Mouse (Mus musculus) lung, postnatal 0 days (tissue): Measurements from ENCODE around the gene Taok3. TPM values are rescaled to one million over a fixed set of nuclear protein-coding genes. Genes with fewer than 3 reads are reported as not detected.

ENCODE experiments used
- ATAC-seq: fragments of 200-750 bp; cut with Nextera tagmentation; 2 replicates; pipeline ENCODE4 v1.8.0; 2017; ENCODE audit warnings: moderate library complexity
- DNase-seq: peaks from one replicate; pipeline ENCODE4 v3.0.0-alpha.2; 2016; ENCODE audit warnings: low spot score
- H3K27ac ChIP-seq: fragments of 300-500 bp; sonication (generic); 2 replicates; pipeline ENCODE4 v1.5.1; 2014; ENCODE audit warnings: antibody characterized with exemption, mild to moderate bottlenecking, low read length, mixed read lengths
- H3K27me3 ChIP-seq: fragments of 300-500 bp; sonication (generic); replicated peaks from 2 replicates; pipeline ENCODE4 v1.6.1; 2014; ENCODE audit warnings: low read length, mixed read lengths; ENCODE audit not compliant: insufficient read depth
- H3K36me3 ChIP-seq: fragments of 300-500 bp; sonication (generic); 2 replicates; pipeline ENCODE4 v1.6.1; 2014; ENCODE audit warnings: low read length, mixed read lengths; ENCODE audit not compliant: insufficient read depth
- H3K4me1 ChIP-seq: fragments of 300-500 bp; sonication (generic); 2 replicates; pipeline ENCODE4 v1.6.1; 2014; ENCODE audit warnings: antibody characterized with exemption, low read depth, low read length, mixed read lengths; ENCODE audit not compliant: insufficient read depth
- H3K4me2 ChIP-seq: fragments of 300-500 bp; sonication (generic); replicated peaks from 2 replicates; pipeline ENCODE4 v1.6.1; 2014; ENCODE audit warnings: low read depth, mild to moderate bottlenecking, low read length, moderate library complexity, mixed read lengths
- H3K4me3 ChIP-seq: fragments of 300-500 bp; sonication (generic); 2 replicates; pipeline ENCODE4 v1.5.1; 2014; ENCODE audit warnings: low read depth, low read length
- H3K9ac ChIP-seq: fragments of 300-500 bp; sonication (generic); replicated peaks from 2 replicates; pipeline ENCODE4 v1.6.1; 2014; ENCODE audit warnings: low read depth, mild to moderate bottlenecking
- H3K9me3 ChIP-seq: fragments of 300-500 bp; sonication (generic); 2 replicates; pipeline ENCODE4 v1.6.1; 2016; ENCODE audit warnings: low read length, mixed read lengths
- CTCF ChIP-seq: IDR thresholded peaks from 2 replicates; pipeline ENCODE4 v1.5.1; 2016; ENCODE audit warnings: antibody characterized with exemption, mild to moderate bottlenecking
- EP300 ChIP-seq: IDR thresholded peaks from 2 replicates; pipeline ENCODE4 v1.6.1; 2016; ENCODE audit warnings: antibody characterized with exemption, mild to moderate bottlenecking, control low read depth
- WGBS: fragments of 180-500 bp; shearing (Covaris S2); extraction: QIAGEN DNeasy Blood & Tissue Kit; methylation state at CpG from one replicate; pipeline ENCODE4 v1.1.7; 2014; 5-methylcytosine and 5-hydroxymethylcytosine counted together
- polyA plus RNA-seq: library from polyadenylated mRNA; unstranded; fragments of >200 nt; fragmentation: Nextera tagmentation; extraction: Ambion mirVana; gene quantifications from 2 replicates; pipeline ENCODE4 v1.2.1, GENCODE M21; 2015

Taok3 gene
- polyA plus RNA-seq, 1 experiment from 2014 or later: 55.5 TPM

GRCm38 (mm10) chr5:117245170-117245569 is 125.2 kb downstream of the Taok3 start:
- Histone ChIP-seq H3K36me3 (no peaks in the 10 kb centered on the region), H3K27ac (no peak overlapping the region), H3K27me3 (no peaks in the 10 kb centered on the region), H3K4me2 (no peak overlapping the region), H3K9me3 (no peaks in the 10 kb centered on the region), H3K9ac (no peak overlapping the region), H3K4me1 (no peaks in the 10 kb centered on the region), H3K4me3 (no peak overlapping the region)
- ATAC-seq: no peak
- WGBS: 91% methylated on average over 8 of the region's 8 CpGs
- DNase-seq: no peak
- TF ChIP-seq EP300: no peak

GRCm38 (mm10) chr5:117248351-117248750 is 128.4 kb downstream of the Taok3 start:
- Histone ChIP-seq H3K9me3 (no peaks in the 10 kb centered on the region), H3K27ac (no peak overlapping the region), H3K4me2 (no peak overlapping the region), H3K4me1 (no peaks in the 10 kb centered on the region), H3K27me3 (no peaks in the 10 kb centered on the region), H3K9ac (no peak overlapping the region), H3K4me3 (no peak overlapping the region), H3K36me3 (peaks cover 13% of the 10 kb centered on the region; the same call in 1 of the 2 replicates)
- TF ChIP-seq EP300 (no peak), CTCF (no peak)
- ATAC-seq: no peak
- no peak for DNase-seq
- 33% methylated on average over 10 of the region's 10 CpGs for WGBS

- no peak overlapping the region for H3K9ac ChIP-seq
- H3K36me3 ChIP-seq: peaks cover 26% of the 10 kb centered on the region; the same call in 1 of the 2 replicates
- H3K4me2 ChIP-seq: no peak overlapping the region
- DNase-seq: no peak
- H3K27me3 ChIP-seq: no peaks in the 10 kb centered on the region
- WGBS: 42% methylated on average over 17 of the region's 24 CpGs
- no peak for TF ChIP-seq CTCF
- ATAC-seq: no peak
- no peak overlapping the region for H3K4me3 ChIP-seq
- no peaks in the 10 kb centered on the region for H3K9me3 ChIP-seq
- H3K4me1 ChIP-seq: no peaks in the 10 kb centered on the region
- no peak overlapping the region for H3K27ac ChIP-seq
Measured at GRCm38 (mm10) chr5:117250796-117251195, 130.9 kb downstream of the Taok3 start.

- 90% methylated on average over 3 of the region's 3 CpGs for WGBS
- Histone ChIP-seq H3K27ac (no peak overlapping the region), H3K36me3 (peaks cover 33% of the 10 kb centered on the region), H3K9me3 (no peaks in the 10 kb centered on the region), H3K4me2 (no peak overlapping the region), H3K4me1 (no peaks in the 10 kb centered on the region), H3K27me3 (no peaks in the 10 kb centered on the region), H3K9ac (no peak overlapping the region), H3K4me3 (no peak overlapping the region)
- ATAC-seq (no peak), DNase-seq (no peak)
- TF ChIP-seq CTCF: no peak
- TF ChIP-seq EP300: no peak
Measured at GRCm38 (mm10) chr5:117251763-117252162, 131.8 kb downstream of the Taok3 start.

- H3K4me2 ChIP-seq: no peak overlapping the region
- no peak for ATAC-seq
- H3K4me3 ChIP-seq: no peak overlapping the region
- no peaks in the 10 kb centered on the region for H3K9me3 ChIP-seq
- H3K9ac ChIP-seq: no peak overlapping the region
- H3K27me3 ChIP-seq: no peaks in the 10 kb centered on the region
- H3K4me1 ChIP-seq: no peaks in the 10 kb centered on the region
- H3K27ac ChIP-seq: no peak overlapping the region
- DNase-seq: no peak
- WGBS: 84% methylated on average over 15 of the region's 15 CpGs
- H3K36me3 ChIP-seq: peaks cover 30% of the 10 kb centered on the region
- TF ChIP-seq CTCF (no peak), EP300 (no peak)
Measured at GRCm38 (mm10) chr5:117258276-117258675, 138.3 kb downstream of the Taok3 start.

GRCm38 (mm10) chr5:117263566-117263965 is 143.6 kb downstream of the Taok3 start:
- no peak overlapping the region for H3K9ac ChIP-seq
- DNase-seq: no peak
- no peak overlapping the region for H3K4me2 ChIP-seq
- WGBS: 87% methylated on average over 16 of the region's 21 CpGs
- H3K4me1 ChIP-seq: no peaks in the 10 kb centered on the region
- no peak overlapping the region for H3K4me3 ChIP-seq
- H3K27ac ChIP-seq: no peak overlapping the region
- no peak for TF ChIP-seq EP300
- no peak for TF ChIP-seq CTCF
- H3K9me3 ChIP-seq: no peaks in the 10 kb centered on the region
- H3K36me3 ChIP-seq: peaks cover 23% of the 10 kb centered on the region
- ATAC-seq: no peak
- H3K27me3 ChIP-seq: no peaks in the 10 kb centered on the region

- no peak overlapping the region for H3K4me3 ChIP-seq
- H3K9me3 ChIP-seq: no peaks in the 10 kb centered on the region
- no peaks in the 10 kb centered on the region for H3K27me3 ChIP-seq
- no peaks in the 10 kb centered on the region for H3K4me1 ChIP-seq
- WGBS: 55% methylated on average over 5 of the region's 5 CpGs
- peaks cover 23% of the 10 kb centered on the region for H3K36me3 ChIP-seq
- no peak overlapping the region for H3K9ac ChIP-seq
- no peak overlapping the region for H3K27ac ChIP-seq
- no peak for DNase-seq
- no peak for TF ChIP-seq EP300
- TF ChIP-seq CTCF: no peak; the same call in 1 of the 2 replicates
- H3K4me2 ChIP-seq: no peak overlapping the region
- no peak for ATAC-seq
Measured at GRCm38 (mm10) chr5:117264701-117265100, 144.8 kb downstream of the Taok3 start.
